Mouse (Mus musculus) neural tube, postnatal 0 days (tissue): ENCODE results near the gene Srsy. TPM values are rescaled to one million over a fixed set of nuclear protein-coding genes. Genes with fewer than 3 reads are reported as not detected.

Source experiments
- polyA plus RNA-seq: library from polyadenylated mRNA; unstranded; fragments of >200 nt; fragmentation: Nextera tagmentation; extraction: Ambion mirVana; gene quantifications from 2 replicates; pipeline ENCODE4 v1.2.1, GENCODE M21; 2015

The Srsy gene
- polyA plus RNA-seq: not detected in 2 replicates

DNA sequence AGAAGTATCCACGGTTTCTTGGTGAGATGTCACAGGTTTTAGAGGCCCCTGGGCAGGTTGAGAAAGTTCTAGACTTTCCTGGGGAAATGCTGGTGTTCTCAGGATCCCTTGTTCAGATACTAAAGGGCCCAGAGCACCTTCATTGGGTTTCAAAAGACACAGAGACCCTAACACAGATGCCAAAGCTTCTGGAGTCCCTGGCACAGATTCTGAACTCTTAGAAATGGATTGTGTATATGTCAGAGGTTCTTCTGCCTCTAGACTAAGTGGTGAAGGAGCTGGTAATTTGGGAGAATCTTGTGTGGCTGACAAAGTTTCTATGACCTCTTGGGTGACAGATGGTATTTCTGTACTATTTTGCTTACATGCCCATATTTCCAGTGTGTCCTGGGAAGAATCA lies at the start of gene Srsy:
TSS of gene Srsy (minus strand) at position 101 of the 400 bp plus-strand sequence.

Other genes starting within 250 kb of the Srsy start
- gene Gm21904, start 91.1 kb downstream of the Srsy start, polyA plus RNA-seq: not detected in 2 replicates
- gene Gm20772, start 62.6 kb downstream of the Srsy start, polyA plus RNA-seq: not detected in 2 replicates
- gene Gm20831, start 62.6 kb downstream of the Srsy start, polyA plus RNA-seq: not detected in 2 replicates
- gene Gm21764, start 124.5 kb upstream of the Srsy start, polyA plus RNA-seq: not detected in 2 replicates
- not detected in 2 replicates for gene Ssty1, start 151.8 kb upstream of the Srsy start, polyA plus RNA-seq